Mouse (Mus musculus) liver, embryonic 14.5 days (tissue): ENCODE measurements around the gene Mcrs1.

Experiments used
- CTCF ChIP-seq: IDR thresholded peaks from 2 replicates; pipeline ENCODE4 v1.5.1; 2016; ENCODE audit warnings: antibody characterized with exemption, low read depth, control low read depth
- EP300 ChIP-seq: IDR thresholded peaks from 2 replicates; pipeline ENCODE4 v1.6.1; 2016; ENCODE audit warnings: antibody characterized with exemption, low read depth

GRCm38 (mm10) chr15:99194358-99194757 is 57.4 kb downstream of the Mcrs1 start:
- TF ChIP-seq CTCF (no peak), EP300 (no peak)
